Mouse (Mus musculus) stomach, embryonic 16.5 days (tissue): ENCODE data around the gene Gm10354. TPM values are rescaled to one million over a fixed set of nuclear protein-coding genes. Genes with fewer than 3 reads are reported as not detected.
"Not testable (repeated sequence)": the region's sequence is repeated elsewhere in the genome, so short reads cannot be mapped to it uniquely, and the experiment has no call there.

Experiments
- ATAC-seq: fragments of 200-750 bp; cut with Nextera tagmentation; 2 replicates; pipeline ENCODE4 v1.8.0; 2017; ENCODE audit warnings: moderate number of reproducible peaks, moderate TSS enrichment; ENCODE audit not compliant: insufficient read depth, low FRiP score
- H3K27ac ChIP-seq: fragments of 300-500 bp; sonication (generic); 2 replicates; pipeline ENCODE4 v1.5.1; 2014; ENCODE audit warnings: low read length
- H3K27me3 ChIP-seq: fragments of 300-500 bp; sonication (generic); 2 replicates; pipeline ENCODE4 v1.6.1; 2014; ENCODE audit warnings: low read length, control low read depth, mixed read lengths; ENCODE audit not compliant: control insufficient read depth, insufficient read depth
- H3K36me3 ChIP-seq: fragments of 300-500 bp; sonication (generic); 2 replicates; pipeline ENCODE4 v1.6.1; 2014; ENCODE audit warnings: low read length; ENCODE audit not compliant: control insufficient read depth, insufficient read depth
- H3K4me1 ChIP-seq: fragments of 300-500 bp; sonication (generic); 2 replicates; pipeline ENCODE4 v1.6.1; 2014; ENCODE audit warnings: low read length, control low read depth, mixed read lengths; ENCODE audit not compliant: control insufficient read depth, insufficient read depth
- H3K4me2 ChIP-seq: fragments of 300-500 bp; sonication (generic); 2 replicates; pipeline ENCODE4 v1.6.1; 2014; ENCODE audit warnings: low read depth, low read length, mixed read lengths
- H3K4me3 ChIP-seq: fragments of 300-500 bp; sonication (generic); replicated peaks from 2 replicates; pipeline ENCODE4 v1.5.1; 2014; ENCODE audit warnings: mild to moderate bottlenecking, low read length
- H3K9ac ChIP-seq: fragments of 300-500 bp; sonication (generic); 2 replicates; pipeline ENCODE4 v1.6.1; 2014; ENCODE audit warnings: low read length
- H3K9me3 ChIP-seq: fragments of 300-500 bp; sonication (generic); replicated peaks from 2 replicates; pipeline ENCODE4 v1.6.1; 2016; ENCODE audit warnings: low read length, control low read depth; ENCODE audit not compliant: control insufficient read depth
- WGBS: fragments of 180-500 bp; shearing (Covaris S2); extraction: QIAGEN DNeasy Blood & Tissue Kit; methylation state at CpG from one replicate; pipeline ENCODE4 v1.1.7; 2014; 5-methylcytosine and 5-hydroxymethylcytosine counted together
- polyA plus RNA-seq: library from polyadenylated mRNA; unstranded; fragments of >200 nt; fragmentation: Nextera tagmentation; extraction: Ambion mirVana; gene quantifications from 2 replicates; pipeline ENCODE4 v1.2.1, GENCODE M21; 2015

Gene Gm10354
- polyA plus RNA-seq, 1 experiment from 2014 or later = not detected

DNA sequence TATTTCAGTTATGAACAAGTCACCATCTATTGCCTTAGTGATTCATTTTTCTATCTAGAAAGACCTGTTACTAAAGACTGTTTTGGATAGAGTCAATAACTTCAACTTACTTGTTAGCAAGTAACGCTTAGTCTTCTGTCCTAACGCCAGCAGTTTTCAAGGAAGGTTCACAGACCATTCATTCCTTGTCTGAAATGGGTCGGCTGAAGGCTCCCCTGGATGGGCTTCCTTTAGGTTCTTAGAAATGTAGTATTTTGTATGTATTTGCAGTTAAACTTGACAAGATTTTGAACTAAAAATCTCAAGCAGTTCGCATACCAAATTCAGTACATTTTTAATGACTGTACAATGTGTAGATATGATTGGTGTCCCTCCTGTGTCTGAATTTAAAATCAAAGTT is 18.8 kb upstream of the Gm10354 start:
- not testable (repeated sequence) for H3K9me3 ChIP-seq, H3K36me3 ChIP-seq, H3K27me3 ChIP-seq, ATAC-seq, H3K4me2 ChIP-seq, H3K4me3 ChIP-seq, H3K27ac ChIP-seq, H3K9ac ChIP-seq, H3K4me1 ChIP-seq
- WGBS = 85% methylated on average over 4 of the region's 4 CpGs

DNA sequence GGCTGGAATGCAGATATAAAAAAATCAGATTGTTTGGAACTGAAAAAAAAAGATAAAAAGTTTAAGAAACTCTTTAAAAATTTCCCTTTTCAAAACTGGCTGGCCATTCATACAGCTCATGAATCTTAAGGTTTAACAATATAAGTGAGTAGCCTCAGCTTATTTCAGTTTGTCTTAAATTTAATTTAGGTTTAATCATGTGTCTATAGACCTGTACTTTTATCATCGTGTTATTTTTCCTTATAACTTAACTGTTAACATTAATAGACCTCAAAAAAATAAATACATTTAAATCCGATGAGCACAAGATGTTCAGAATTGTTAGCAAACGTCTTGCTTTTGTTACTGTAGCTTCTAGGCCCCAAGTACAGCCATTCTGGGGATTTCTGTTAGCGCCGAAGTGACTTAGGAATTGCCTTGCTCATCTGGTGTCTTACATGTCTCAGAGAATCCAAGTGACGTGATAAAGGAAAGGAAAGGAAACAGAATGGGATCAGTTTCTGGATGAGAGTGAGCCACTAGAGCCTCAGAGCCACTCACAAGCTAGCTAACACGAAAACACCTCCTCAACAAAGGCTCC is 18.0 kb upstream of the Gm10354 start:
- 75% methylated on average over 6 of the region's 7 CpGs for WGBS
- H3K9me3 ChIP-seq, H3K4me1 ChIP-seq, H3K4me3 ChIP-seq, H3K27me3 ChIP-seq, H3K36me3 ChIP-seq, H3K27ac ChIP-seq, H3K9ac ChIP-seq, ATAC-seq, H3K4me2 ChIP-seq: not testable (repeated sequence)

GRCm38 (mm10) chr5:14994124-14994523 is 15.4 kb upstream of the Gm10354 start:
- H3K27me3 ChIP-seq, H3K9me3 ChIP-seq, H3K36me3 ChIP-seq, H3K4me3 ChIP-seq, H3K9ac ChIP-seq, H3K27ac ChIP-seq, H3K4me2 ChIP-seq, H3K4me1 ChIP-seq: not testable (repeated sequence)
- peak; percentile 80; the same call in 1 of the 2 replicates for ATAC-seq
- 85% methylated on average over 6 of the region's 6 CpGs for WGBS

GRCm38 (mm10) chr5:14990375-14991158 is 11.8 kb upstream of the Gm10354 start:
- H3K27me3 ChIP-seq, H3K4me2 ChIP-seq, H3K4me3 ChIP-seq, H3K27ac ChIP-seq, H3K4me1 ChIP-seq, H3K9ac ChIP-seq, H3K36me3 ChIP-seq, H3K9me3 ChIP-seq: not testable (repeated sequence)
- 0 out of 2 replicates have a peak, but pooled peaks have one; percentile 29 for ATAC-seq
- WGBS = 76% methylated on average over 7 of the region's 8 CpGs

GRCm38 (mm10) chr5:14986649-14987387 is 8.1 kb upstream of the Gm10354 start:
- not testable (repeated sequence) for H3K4me2 ChIP-seq, H3K4me3 ChIP-seq, H3K36me3 ChIP-seq, H3K27me3 ChIP-seq, H3K9ac ChIP-seq, H3K9me3 ChIP-seq, H3K27ac ChIP-seq, H3K4me1 ChIP-seq
- 31% methylated on average over 5 of the region's 6 CpGs for WGBS
- peak; percentile 60 for ATAC-seq

GRCm38 (mm10) chr5:14977368-14977767 is 1.4 kb downstream of the Gm10354 start:
- WGBS = 68% methylated on average over 4 of the region's 4 CpGs
- H3K9me3 ChIP-seq, H3K4me2 ChIP-seq, H3K4me1 ChIP-seq, ATAC-seq, H3K9ac ChIP-seq, H3K4me3 ChIP-seq, H3K27ac ChIP-seq, H3K27me3 ChIP-seq, H3K36me3 ChIP-seq: not testable (repeated sequence)

DNA sequence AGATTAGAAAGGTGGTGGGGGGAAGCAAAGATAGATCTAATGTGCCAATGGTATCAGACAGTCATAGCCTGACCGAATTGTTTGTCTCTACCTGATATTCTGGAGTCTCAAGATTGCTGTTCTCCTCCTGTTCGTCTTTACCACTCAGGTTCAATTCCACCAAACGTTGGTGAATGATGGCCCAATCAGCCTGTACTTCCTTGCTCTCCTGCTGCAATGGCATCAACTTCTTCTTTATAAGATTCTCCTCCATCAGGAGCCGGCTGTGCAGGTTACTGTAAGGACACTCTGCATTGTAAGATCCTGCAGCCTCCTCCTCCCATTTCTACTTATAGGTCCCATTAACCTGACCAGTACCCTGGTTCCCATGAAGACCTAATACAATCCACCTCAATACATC is 3.4 kb downstream of the Gm10354 start:
- 77% methylated on average over 3 of the region's 4 CpGs for WGBS
- not testable (repeated sequence) for ATAC-seq, H3K4me3 ChIP-seq, H3K36me3 ChIP-seq, H3K27ac ChIP-seq, H3K27me3 ChIP-seq, H3K9ac ChIP-seq, H3K4me2 ChIP-seq, H3K4me1 ChIP-seq, H3K9me3 ChIP-seq

- not testable (repeated sequence) for H3K4me1 ChIP-seq, H3K27ac ChIP-seq, H3K9me3 ChIP-seq, H3K4me2 ChIP-seq, H3K27me3 ChIP-seq, H3K36me3 ChIP-seq, H3K9ac ChIP-seq, H3K4me3 ChIP-seq, ATAC-seq
- WGBS = 76% methylated on average over 3 of the region's 3 CpGs
Measured at GRCm38 (mm10) chr5:14972841-14973240, 5.9 kb downstream of the Gm10354 start.

DNA sequence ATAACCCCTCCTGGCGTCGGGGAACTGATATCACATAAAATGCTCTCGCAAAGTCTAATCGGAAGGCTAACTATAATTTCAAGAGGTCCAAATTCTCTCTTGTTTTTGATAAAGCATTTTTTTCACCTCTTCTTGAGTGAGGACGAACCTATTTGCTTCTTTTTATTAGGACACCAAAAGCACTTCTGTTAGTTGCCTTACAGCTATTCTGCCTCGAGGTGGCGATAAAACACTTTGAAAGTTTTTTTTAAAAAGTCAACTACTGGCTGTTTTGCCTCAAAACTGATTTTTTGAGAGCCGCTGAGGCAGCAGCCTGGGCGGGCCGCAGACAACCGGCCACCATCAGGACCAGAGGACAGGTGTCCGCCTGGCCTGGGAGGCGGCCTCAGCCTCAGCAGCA is 14.9 kb downstream of the Gm10354 start:
- WGBS = 79% methylated on average over 13 of the region's 13 CpGs

More for the DNA sequence above, 14.9 kb downstream of the Gm10354 start:
- H3K9ac ChIP-seq, H3K27ac ChIP-seq, H3K4me3 ChIP-seq, H3K27me3 ChIP-seq, ATAC-seq, H3K4me1 ChIP-seq, H3K9me3 ChIP-seq, H3K36me3 ChIP-seq, H3K4me2 ChIP-seq: not testable (repeated sequence)
